Mouse (Mus musculus): ENCODE results near the gene Als2cr12.
"Not testable (repeated sequence)": the region's sequence is repeated elsewhere in the genome, so short reads cannot be mapped to it uniquely, and the experiment has no call there.

The Als2cr12 gene

GRCm38 (mm10) chr1:58719356-58719945 lies 23.7 kb upstream of the Als2cr12 start:
- DNase-seq (ENCODE audit: low spot score): no peak

- DNase-seq (ENCODE audit: low spot score): no peak
Measured at GRCm38 (mm10) chr1:58717589-58718270, 21.9 kb upstream of the Als2cr12 start.

- no peak for DNase-seq (ENCODE audit: low spot score)
Measured at GRCm38 (mm10) chr1:58716883-58717220, 21.1 kb upstream of the Als2cr12 start.

- DNase-seq (ENCODE audit: low spot score): no peak
Measured at GRCm38 (mm10) chr1:58716162-58716882, 20.5 kb upstream of the Als2cr12 start.

- DNase-seq (ENCODE audit: low spot score): no peak
Measured at GRCm38 (mm10) chr1:58715536-58715935, 19.7 kb upstream of the Als2cr12 start.

- no peak for DNase-seq (ENCODE audit: low spot score)
Measured at GRCm38 (mm10) chr1:58714361-58714760, 18.6 kb upstream of the Als2cr12 start.

GRCm38 (mm10) chr1:58713893-58714231 lies 18.1 kb upstream of the Als2cr12 start:
- no peak for DNase-seq (ENCODE audit: low spot score)

- DNase-seq (ENCODE audit: low spot score): no peak
Measured at GRCm38 (mm10) chr1:58713081-58713892, 17.5 kb upstream of the Als2cr12 start.

GRCm38 (mm10) chr1:58712076-58713061 lies 16.6 kb upstream of the Als2cr12 start:
- DNase-seq (ENCODE audit: low spot score): no peak

GRCm38 (mm10) chr1:58711365-58712016 lies 15.7 kb upstream of the Als2cr12 start, which contains the start of gene Cflar:
Cflar (plus strand) TSS chr1:58711508.
- no peak for DNase-seq (ENCODE audit: low spot score)

GRCm38 (mm10) chr1:58710711-58711364 lies 15.0 kb upstream of the Als2cr12 start:
- DNase-seq (ENCODE audit: low spot score): no peak

- DNase-seq (ENCODE audit: low spot score): not testable (repeated sequence)
Measured at GRCm38 (mm10) chr1:58710043-58710442, 14.3 kb upstream of the Als2cr12 start.

GRCm38 (mm10) chr1:58700580-58701162 lies 4.9 kb upstream of the Als2cr12 start:
- not testable (repeated sequence) for DNase-seq (ENCODE audit: low spot score)

GRCm38 (mm10) chr1:58699988-58700387 lies 4.2 kb upstream of the Als2cr12 start:
- DNase-seq (ENCODE audit: low spot score): no peak

GRCm38 (mm10) chr1:58698781-58699180 lies 3.0 kb upstream of the Als2cr12 start:
- no peak for DNase-seq (ENCODE audit: low spot score)

GRCm38 (mm10) chr1:58697607-58698006 lies 1.8 kb upstream of the Als2cr12 start:
- DNase-seq (ENCODE audit: low spot score): not testable (repeated sequence)

GRCm38 (mm10) chr1:58693696-58694095 lies 2.1 kb downstream of the Als2cr12 start:
- no peak for DNase-seq (ENCODE audit: low spot score)

GRCm38 (mm10) chr1:58691718-58692117 lies 4.1 kb downstream of the Als2cr12 start:
- not testable (repeated sequence) for DNase-seq (ENCODE audit: low spot score)

GRCm38 (mm10) chr1:58690834-58691488 lies 4.8 kb downstream of the Als2cr12 start:
- not testable (repeated sequence) for DNase-seq (ENCODE audit: low spot score)
